Mouse (Mus musculus): ENCODE results near the gene Klhdc1.

GRCm38 (mm10) chr12:69299831-69300230, 58.9 kb downstream of the Klhdc1 start:
- TF ChIP-seq CTCF (IDR thresholded peaks at IDR 0.05; ENCODE audit: borderline replicate concordance, control insufficient read depth, extremely low read depth, insufficient read depth, low read length, poor library complexity) (no peak), POLR2A (IDR thresholded peaks at IDR 0.05; ENCODE audit: control insufficient read depth, extremely low read depth, insufficient read depth, low read length, poor library complexity) (no peak)

Data from thymus, adult 2 months (tissue).